Mouse (Mus musculus) kidney, adult 8-10 months (tissue): Measurements from ENCODE around the gene Htr2b.

ENCODE experiments used
- DNase-seq, 2 experiments: peaks; one replicate each; pipeline ENCODE4 v3.0.0; 2022

The Htr2b gene

GRCm38 (mm10) chr1:86111779-86112178 lies at the start of gene Htr2b:
Gene Htr2b (minus strand): TSS chr1:86111970.
- DNase-seq: peak; percentile 4 to 6

GRCm38 (mm10) chr1:86161061-86161460 lies 49.3 kb upstream of the Htr2b start:
- no peak for DNase-seq

GRCm38 (mm10) chr1:86160479-86160878 lies 48.7 kb upstream of the Htr2b start:
- no peak for DNase-seq

- no peak for DNase-seq
Observed at GRCm38 (mm10) chr1:86160059-86160458, 48.3 kb upstream of the Htr2b start.

- DNase-seq: no peak
Observed at GRCm38 (mm10) chr1:86156595-86156994, 44.8 kb upstream of the Htr2b start.

- DNase-seq: no peak
Observed at GRCm38 (mm10) chr1:86156075-86156474, 44.3 kb upstream of the Htr2b start.

- DNase-seq: no peak
Observed at GRCm38 (mm10) chr1:86154824-86155164, 43.0 kb upstream of the Htr2b start.

- DNase-seq: peak; percentile 95 to 96
Observed at GRCm38 (mm10) chr1:86154133-86154823, 42.5 kb upstream of the Htr2b start, which contains the start of gene Armc9. Gene Armc9 (plus strand): TSS chr1:86154780.

- DNase-seq: peak in 1 of 2 experiments; percentile 36
Observed at GRCm38 (mm10) chr1:86152618-86153017, 40.8 kb upstream of the Htr2b start.

GRCm38 (mm10) chr1:86151376-86151775 lies 39.6 kb upstream of the Htr2b start:
- DNase-seq: no peak

GRCm38 (mm10) chr1:86150929-86151328 lies 39.2 kb upstream of the Htr2b start:
- no peak for DNase-seq

GRCm38 (mm10) chr1:86148161-86148560 lies 36.4 kb upstream of the Htr2b start:
- DNase-seq: no peak

- DNase-seq: no peak
Observed at GRCm38 (mm10) chr1:86147557-86147956, 35.8 kb upstream of the Htr2b start.

GRCm38 (mm10) chr1:86146293-86146692 lies 34.5 kb upstream of the Htr2b start:
- DNase-seq: no peak

- no peak for DNase-seq
Observed at GRCm38 (mm10) chr1:86144001-86144944, 32.5 kb upstream of the Htr2b start.

GRCm38 (mm10) chr1:86143165-86143564 lies 31.4 kb upstream of the Htr2b start:
- no peak for DNase-seq

GRCm38 (mm10) chr1:86141081-86141480 lies 29.3 kb upstream of the Htr2b start:
- no peak for DNase-seq

- no peak for DNase-seq
Observed at GRCm38 (mm10) chr1:86135315-86135714, 23.5 kb upstream of the Htr2b start.

GRCm38 (mm10) chr1:86133337-86133736 lies 21.6 kb upstream of the Htr2b start, which contains the start of gene Gm21972:
Gene Gm21972 (plus strand): TSS chr1:86133637.
- no peak for DNase-seq

- no peak for DNase-seq
Observed at GRCm38 (mm10) chr1:86126036-86126435, 14.3 kb upstream of the Htr2b start.

- DNase-seq: no peak
Observed at GRCm38 (mm10) chr1:86119549-86119948, 7.8 kb upstream of the Htr2b start.

- peak in 1 of 2 experiments; percentile 5 for DNase-seq
Observed at GRCm38 (mm10) chr1:86114141-86114540, 2.4 kb upstream of the Htr2b start.

- no peak for DNase-seq
Observed at GRCm38 (mm10) chr1:86105054-86105453, 6.7 kb downstream of the Htr2b start.

GRCm38 (mm10) chr1:86094413-86094812 lies 17.4 kb downstream of the Htr2b start:
- DNase-seq: no peak
